Mouse (Mus musculus) kidney, adult 2 months (tissue): ENCODE data around the gene Tmem128.

Experiments used
- CTCF ChIP-seq: fragments of 200-500 bp; conservative IDR thresholded peaks from 2 replicates; pipeline ENCODE4 v1.5.1; 2011; ENCODE audit warnings: low read depth, mild to moderate bottlenecking, control low read depth, low read length, moderate library complexity, mixed read lengths; ENCODE audit not compliant: insufficient read depth, insufficient read length
- POLR2A ChIP-seq: fragments of 200-500 bp; IDR thresholded peaks from one replicate; pipeline ENCODE4 v1.6.1; 2011; ENCODE audit warnings: low read depth, low read length, control low read depth

DNA sequence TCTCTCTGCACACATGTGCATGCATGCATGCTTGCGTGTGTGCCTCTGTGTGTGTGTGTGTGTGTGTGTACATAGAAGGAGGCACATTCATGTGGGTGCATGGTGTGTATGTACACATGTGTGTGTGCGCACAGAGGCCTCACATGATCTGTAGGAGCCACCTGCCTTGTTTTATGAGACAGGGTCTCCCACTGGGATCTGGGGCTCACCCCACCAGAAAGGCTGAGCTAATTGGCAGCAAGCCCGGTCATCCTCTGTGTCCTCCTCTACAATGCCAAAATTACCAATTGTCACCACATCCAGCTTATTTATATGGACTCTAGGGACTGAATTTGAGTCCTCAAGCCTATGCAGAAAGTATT lies 18.5 kb upstream of the Tmem128 start:
- TF ChIP-seq CTCF (no peak), POLR2A (no peak)
